Mouse (Mus musculus) adrenal gland, adult (tissue): ENCODE measurements around the gene Fbxw7.
"Not testable (repeated sequence)": the region's sequence is repeated elsewhere in the genome, so short reads cannot be mapped to it uniquely, and the experiment has no call there.

Source experiments
- DNase-seq, 2 experiments: peaks; one replicate each; pipeline ENCODE4 v3.0.0; 2022 to 2023; ENCODE audit warnings: low spot score in 1 of 2; ENCODE audit not compliant: inconsistent age in 2 of 2

Fbxw7 gene

DNA sequence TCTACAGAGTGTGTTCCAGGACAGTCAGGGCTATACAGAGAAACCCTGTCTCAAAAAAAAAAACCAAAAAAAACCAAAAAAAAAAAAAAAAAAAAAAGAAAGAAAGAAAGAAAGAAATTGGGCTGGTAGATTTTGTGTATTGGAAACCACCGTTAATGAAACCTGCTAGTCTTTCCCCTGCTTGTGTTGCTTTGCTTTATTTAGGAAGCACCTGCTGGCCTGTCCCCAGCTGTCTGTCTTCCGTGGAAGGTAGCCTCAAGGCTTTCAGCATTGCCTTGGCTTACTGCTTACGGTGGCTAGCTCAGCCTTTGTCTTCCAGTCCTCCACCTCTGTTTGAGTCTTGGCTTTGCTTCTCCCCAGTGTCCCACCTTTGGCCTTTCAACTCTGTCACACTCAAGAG, 11.9 kb downstream of the Fbxw7 start:
- DNase-seq = no peak

DNA sequence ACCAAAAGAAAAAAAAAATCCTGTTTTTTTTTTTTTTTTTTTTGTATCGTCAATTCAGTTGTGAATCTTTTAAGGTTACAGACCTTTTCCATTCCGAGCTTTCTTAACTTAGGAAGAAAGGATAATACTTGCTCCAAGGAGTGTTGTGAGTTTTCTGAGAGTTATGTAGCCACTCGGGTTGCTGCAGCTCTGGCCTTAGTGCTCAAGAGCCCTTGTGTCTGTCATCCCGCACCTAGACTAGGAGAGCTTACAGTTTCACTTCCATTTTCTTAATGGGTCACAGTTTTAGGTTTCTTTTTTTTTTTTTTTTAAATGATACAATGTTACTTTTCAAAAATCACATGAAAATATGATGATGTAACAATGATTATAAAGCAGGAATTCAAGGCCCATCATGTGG, 12.5 kb downstream of the Fbxw7 start:
- no peak for DNase-seq

DNA sequence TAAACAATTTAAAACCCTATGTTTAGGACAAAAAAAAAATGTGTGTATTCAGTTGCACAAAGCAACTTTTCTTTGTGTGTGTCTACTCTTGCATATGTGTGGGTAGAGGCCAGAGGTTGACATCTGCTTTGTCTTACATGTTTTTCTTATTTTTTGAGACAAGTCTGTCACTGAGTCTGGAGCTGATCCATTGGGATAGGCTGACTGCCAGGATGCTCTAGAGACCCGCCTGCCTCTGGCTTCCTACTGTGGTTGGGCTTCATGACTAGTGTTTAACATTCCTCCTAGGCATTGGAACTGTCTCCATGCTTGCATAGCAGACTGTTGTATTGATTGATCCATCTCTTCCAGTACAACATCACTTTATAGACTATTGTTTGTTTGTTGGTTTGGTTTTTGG, 14.3 kb downstream of the Fbxw7 start:
- no peak for DNase-seq

DNA sequence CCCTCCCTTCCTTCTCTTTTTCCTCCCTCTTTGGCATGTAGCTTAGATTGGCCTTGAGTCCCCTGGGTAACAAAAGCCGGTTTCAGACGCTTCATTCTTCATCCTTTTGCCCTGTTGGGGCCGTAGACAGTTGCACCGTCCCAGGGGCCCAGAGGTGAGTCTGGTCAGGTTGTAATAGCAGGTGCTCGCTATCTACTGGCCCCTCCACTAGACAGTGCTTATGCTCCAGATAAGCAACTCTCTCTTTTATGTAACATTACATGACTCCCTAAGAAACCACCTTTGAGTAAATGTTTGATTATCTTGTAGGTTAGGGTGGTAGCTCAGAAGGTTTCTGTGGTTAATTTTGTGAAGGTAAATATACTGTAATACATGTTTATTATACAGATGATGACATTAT, 21.0 kb downstream of the Fbxw7 start:
- DNase-seq = no peak

DNA sequence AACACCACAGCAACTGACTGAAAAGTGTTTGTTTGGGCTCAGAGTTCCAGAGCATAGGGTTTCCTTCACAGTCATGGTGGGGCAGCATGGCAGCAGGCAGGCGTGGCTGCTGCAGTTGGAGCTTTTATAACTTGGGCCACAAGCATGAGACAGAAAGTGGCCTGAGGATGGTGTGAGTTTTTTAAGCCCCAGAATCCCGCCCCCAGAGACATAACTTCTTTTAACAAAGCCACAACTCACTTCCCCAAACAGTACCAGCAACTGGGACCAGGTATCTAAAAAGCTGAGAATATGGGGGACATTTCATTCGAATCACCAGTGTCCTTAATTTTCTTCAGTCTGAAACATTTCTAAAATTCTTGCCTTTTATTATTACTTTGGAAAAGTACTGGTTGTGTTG, 22.9 kb downstream of the Fbxw7 start:
- DNase-seq = no peak

DNA sequence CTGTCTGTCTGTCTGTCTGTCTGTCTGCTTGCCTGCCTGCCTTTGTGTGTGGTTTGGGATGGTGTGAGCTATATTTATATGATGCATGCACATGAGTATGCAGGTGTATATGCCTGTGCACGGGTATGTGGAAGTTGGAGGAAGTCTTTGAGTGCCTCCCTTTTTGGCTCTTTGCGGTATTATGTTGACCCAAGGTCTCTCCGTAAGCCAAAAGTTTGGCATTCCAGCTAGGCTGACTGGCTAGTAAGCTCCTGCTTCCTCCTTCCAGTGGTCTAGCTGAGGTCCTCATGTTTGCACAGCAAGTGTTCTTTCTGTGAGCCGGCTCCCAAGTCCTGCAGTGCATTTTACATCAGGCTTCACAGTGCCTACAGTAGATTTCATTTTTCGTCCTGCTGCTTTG, 24.4 kb downstream of the Fbxw7 start:
- DNase-seq = no peak

DNA sequence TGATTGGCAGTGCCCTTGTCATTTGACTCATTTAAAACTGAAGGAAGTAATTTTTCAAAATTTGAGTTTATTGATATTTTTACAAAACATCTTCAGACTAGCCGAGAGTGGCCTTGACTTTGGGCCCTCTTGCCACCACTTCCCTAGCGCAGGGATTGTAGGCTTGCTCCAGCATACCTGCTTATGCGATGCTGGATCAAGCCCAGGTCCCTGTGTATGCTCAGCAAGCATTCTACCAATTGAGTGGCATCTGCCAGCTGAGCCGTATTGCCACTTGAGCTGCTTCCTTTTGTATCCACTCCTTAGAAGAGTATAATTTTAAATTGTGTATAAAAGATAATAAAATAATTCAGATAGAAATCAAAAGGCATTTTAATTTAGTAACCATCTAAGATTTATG, 26.2 kb downstream of the Fbxw7 start:
- no peak for DNase-seq

DNA sequence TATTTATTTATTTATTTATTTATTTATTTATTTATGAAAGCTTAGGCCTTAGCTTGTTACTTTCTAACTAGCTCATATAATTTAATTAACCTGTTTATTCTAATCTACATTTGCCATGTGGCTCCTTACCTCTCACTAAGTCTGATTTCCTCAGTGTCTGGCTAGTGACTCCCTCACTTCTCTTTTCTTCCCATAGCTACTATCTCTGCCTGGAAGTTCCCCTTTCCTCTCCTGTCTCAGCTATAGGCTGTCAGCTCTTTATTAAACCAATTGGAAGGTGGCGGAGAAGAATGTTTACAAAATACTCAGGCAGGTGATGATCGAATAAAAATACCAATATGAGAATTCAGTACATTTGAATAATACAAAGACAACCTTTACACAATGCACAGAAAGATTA, 27.7 kb downstream of the Fbxw7 start:
- no peak for DNase-seq

DNA sequence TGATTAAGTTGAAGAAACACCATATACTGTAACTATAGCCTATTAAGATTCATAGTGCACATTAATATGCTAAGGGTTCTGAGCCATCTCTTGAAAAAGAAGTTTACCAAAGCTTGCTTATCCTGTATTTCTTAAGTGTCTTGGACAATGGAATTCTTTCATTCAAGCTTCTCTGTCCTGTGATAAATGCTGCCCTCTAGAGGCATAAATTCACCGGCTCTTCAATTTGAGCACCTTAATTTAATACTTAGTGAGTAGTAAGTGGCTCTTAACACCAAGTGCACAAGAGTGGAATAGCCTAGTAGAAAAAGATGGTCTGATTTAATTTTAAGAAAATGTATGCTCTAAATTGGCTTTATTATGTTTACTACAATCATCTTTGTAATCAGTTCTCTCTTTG, 28.5 kb downstream of the Fbxw7 start:
- DNase-seq = peak; percentile 24 to 89

DNA sequence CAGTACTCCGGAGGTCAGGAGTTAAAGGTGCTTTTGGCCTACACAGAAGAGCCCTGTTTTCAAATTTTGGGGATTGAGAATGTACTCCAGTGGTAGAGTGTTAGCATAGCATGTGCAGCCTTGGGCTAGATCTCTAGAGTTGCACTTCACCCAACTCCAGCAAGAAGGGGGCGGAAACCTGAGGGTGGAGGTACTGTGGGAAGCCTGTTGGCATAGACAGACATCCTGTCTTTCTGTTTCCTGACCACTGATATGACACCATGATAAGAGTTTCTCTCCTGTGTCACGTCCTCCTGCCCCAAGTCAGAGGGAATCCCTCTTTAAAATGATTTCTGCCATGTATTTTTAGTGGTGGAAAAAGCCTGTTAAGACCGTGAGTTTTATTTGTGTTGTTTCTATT, 33.7 kb downstream of the Fbxw7 start:
- peak in 1 of 2 experiments; percentile 39 for DNase-seq

DNA sequence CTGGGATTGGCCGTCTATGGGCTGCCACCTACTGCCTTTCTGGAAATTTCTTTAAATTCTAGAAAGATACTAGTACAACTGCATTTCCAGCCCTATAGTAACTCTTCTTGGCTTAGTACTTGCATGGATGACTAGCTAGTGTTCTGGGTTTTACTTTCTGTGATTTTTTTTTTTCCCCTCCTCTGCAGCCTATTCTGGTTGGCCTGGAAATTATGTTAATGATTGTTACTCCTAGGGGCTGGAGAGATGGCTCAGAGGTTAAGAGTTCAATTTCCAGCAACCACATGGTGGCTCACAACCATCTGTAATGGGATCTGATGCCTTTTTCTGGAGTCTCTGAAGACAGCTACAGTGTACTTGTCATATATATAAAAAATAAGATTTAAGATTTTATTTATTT, 35.4 kb downstream of the Fbxw7 start:
- DNase-seq = no peak

DNA sequence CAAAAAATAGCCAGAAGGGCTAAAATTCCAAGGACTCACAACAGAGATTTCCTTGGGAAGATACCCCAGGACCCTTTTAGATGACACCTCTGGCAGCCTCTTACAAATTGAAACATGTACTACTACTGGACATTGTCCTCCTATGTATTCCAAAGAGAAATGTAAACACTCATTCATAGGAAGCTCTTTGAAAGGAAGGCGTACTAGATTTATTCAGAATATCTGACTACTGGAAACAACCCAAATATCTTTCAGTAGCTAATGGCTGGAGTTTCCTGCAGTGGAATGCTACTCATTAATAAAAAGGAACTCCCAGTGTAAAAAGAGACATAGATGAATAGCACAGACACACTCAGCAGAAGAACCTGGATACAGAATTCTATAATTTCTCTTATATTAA, 36.7 kb downstream of the Fbxw7 start:
- DNase-seq = no peak

DNA sequence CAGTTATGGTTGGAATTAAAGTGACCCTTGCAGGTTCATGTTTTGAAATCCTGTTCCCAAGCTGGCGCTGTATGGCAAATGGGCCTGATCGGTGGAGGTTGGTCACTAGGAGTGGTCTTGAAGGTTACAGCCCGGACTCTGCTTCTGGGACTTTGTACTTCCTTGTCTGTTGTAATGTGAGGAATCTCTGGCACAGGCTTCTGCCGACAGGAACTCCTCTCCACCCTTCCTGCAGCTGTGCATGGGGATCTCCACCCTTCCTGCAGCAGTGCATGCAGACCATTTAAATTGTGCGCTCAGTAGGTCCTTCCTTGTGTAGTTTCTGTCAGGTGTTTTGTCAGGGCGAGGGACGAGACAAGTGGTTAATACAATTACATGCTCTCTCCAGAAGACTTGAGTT, 37.8 kb downstream of the Fbxw7 start:
- peak; percentile 28 to 59 for DNase-seq

DNA sequence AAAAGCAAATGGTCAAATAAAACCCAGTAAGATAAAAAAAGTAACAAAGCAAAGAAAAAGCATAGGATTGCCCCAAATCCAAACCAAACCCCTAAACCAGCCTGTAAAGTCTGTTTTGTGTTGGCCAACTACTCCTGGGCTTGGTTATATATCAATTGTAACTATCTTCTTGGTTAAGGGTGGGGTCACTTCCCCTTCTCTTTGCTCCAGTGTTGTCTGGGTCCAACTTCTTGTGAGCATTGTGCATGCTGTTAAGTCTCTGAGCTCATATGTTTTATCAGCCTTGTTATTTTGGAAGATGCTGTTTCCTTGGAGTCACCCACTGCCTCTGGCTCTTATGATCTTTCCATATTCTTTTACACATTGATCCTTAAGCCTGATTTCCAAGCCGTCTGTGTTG, 39.4 kb downstream of the Fbxw7 start:
- no peak for DNase-seq

DNA sequence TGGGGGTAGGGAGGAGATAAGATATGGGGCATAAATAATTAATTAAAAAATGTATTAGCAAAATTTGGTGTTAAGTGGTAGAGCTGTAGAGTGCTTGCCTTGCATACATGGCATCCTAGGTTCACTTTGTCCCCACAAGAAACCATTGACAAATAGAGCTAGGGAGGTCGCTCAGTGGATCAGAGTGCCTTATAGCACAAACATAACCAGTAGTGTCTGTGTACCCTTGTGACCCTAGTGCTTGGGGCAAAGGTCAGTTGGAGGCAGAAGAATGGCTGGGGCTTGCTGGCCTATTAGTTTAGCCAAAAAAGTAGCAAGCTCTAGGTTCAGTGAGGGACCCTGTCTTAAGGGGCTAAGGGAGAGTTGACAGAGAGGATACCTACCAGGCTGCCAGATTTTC, 45.6 kb downstream of the Fbxw7 start:
- DNase-seq = no peak

DNA sequence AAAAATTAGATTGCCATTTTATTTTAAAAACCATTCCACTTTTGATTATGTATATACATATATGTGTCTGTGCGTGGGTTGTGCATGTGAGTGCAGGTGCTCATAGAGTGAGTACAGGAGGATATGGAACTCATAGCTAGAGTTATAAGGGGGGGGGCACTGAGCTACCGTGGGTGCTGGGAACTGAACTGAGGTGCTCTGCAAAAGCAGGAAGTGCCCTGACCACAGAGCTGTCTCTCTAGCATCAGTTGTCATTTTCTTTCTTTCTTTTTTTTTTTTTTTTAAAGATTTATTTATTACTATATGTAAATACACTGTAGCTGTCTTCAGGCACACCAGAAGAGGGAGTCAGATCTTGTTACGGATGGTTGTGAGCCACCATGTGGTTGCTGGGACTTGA, 46.7 kb downstream of the Fbxw7 start:
- DNase-seq = not testable (repeated sequence)

DNA sequence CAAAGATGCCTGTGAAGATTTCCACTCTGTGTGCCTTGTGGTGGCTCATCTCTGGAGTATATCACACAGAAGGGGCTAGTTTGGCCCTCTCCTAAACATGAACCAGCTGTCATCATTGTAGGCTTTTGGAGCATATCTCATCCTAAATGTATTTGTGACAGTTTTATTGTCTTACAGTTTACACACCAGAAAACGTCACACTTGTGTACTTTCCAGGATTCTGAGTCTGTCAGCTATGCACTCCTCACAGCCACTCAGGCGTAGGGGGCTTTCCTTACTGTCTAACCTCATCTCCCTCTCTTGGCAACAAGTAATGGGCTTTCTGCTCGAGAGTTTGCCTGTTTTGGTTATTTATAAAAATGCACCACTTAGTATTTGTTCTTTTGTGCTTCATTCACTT, 50.6 kb downstream of the Fbxw7 start:
- DNase-seq = no peak

DNA sequence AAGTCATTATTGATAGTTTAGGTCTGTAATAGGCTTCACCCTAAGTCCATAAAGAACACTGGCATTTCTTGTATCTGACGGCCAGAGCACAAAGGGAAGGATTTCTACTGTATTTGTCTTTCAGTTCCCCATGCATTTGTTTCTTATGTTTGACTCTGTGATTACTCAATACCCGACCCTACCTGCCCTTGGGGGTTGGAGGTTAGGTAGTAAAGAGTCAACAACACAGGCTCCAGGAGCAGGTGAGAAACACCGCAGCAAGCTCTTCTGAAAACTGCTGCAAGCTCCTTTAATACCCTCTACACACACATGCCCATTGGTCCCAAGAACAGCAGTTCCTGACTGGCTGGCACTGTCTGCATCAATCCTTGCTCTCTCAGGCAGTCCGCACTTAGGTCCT, 51.8 kb downstream of the Fbxw7 start:
- no peak for DNase-seq

DNA sequence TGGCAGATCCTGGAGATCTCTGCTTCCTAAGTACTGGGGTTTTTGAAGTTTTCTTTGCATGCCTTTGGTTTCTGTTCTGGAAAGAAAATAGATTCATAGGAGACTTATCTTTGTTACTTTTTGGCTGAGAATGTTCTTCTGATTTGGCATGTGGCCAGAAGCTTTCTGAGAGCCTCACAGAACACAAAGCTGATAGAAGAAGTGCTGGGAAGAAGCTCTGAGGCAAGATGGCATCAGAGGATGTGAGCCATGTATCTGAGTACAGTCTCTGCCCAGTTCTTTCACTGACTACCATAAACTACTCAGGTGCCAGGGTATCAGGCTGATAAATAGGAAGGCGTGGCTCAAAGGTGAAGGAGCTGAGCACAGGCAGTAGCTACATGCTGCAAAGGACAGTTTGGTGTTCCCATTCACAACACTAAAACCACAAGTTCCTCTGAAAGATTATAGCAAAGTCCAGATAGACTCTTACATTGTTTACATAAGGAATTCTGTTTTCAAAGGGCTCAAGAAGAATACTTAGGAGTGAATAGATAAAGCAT, 52.4 kb downstream of the Fbxw7 start:
- DNase-seq = no peak

DNA sequence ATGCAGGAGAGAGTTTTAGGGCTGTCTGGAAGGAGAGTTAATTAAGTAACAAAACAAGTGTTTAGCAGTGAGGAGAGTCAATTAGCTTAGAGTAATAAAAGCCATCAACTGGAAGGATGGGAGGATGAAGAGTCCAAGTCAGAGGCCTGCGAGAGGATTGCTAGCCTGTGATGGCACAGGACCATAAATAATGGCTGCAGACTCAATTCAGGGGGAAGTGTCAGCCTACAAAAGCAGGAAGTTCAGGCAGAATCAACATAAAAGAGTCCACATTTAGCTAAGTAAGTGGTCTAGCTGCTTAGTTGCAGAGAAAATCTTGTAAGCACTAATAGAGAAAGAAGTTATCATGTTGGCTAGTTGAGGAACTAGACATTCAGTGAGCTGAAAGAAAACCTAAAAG, 52.9 kb downstream of the Fbxw7 start:
- DNase-seq = no peak

DNA sequence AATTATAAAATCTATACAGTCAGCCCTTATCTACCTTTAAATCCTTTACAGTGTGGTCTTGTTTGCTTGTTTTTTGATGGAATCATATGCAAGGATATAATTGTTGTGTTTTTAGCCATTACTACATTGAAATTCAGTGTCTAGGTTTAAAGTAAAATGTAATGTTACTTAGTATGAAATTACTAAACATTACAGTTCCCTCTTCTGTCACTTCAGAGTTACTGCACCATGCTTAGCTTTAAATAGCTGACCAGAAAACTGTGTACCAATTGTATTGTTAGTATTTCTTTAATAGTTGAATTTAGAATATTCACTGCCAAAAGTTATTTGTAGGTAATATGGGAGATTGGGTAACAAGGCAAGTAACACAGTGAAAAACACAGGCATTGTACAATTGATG, 55.1 kb downstream of the Fbxw7 start:
- DNase-seq = no peak

DNA sequence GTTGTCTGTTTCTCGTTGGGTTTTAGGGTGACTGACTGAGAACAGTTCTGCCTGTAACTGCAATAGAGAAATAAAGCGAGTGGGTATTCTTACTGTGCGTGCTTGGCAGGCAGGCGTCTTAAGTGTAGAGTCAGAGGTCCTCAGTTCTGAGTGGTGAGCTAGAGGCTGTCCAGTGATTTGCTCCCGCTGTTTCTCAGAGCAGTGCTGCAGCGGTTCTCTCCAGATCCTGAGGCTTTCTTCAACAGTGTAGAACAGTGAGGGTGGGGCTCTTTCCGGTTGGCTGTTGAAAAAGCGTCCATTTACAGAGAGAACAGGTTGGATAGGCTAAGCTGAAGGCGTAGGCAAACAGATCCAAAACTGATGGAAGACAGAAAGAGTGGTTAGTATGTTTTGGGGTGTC, 60.2 kb downstream of the Fbxw7 start:
- no peak for DNase-seq

DNA sequence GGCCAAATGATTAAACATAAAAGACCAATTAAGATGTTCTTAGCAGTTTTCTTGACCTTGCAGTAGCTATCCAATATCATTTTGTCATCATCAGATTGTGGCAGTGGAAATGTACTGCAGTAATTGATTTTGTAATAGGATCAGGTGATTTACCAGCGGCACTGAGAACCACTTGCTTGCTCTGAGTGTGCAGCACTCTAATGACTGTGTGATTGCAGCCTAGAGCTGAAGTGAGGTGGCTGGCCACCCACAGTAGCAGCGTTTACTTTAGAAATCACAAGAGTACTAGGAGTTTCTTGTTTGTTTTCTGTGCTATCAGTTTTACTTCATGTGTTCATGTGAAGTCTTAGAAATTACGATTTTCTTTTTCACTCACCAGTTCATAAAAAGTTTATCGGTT, 61.1 kb downstream of the Fbxw7 start:
- peak in 1 of 2 experiments; percentile 40 for DNase-seq
